Mouse (Mus musculus): Measurements from ENCODE around the gene Acsm5. TPM values are rescaled to one million over a fixed set of nuclear protein-coding genes. Genes with fewer than 3 reads are reported as not detected.

Acsm5 gene
- not detected in 2 replicates for polyA plus RNA-seq (2016; fragmentation: Nextera tagmentation; extraction: Ambion mirVana)

GRCm38 (mm10) chr7:119519163-119519562 lies at the start of gene Acsm5:
Acsm5 (plus strand) TSS chr7:119519463.
- no peak within 1 kb of the TSS for H3K9ac ChIP-seq (replicated peaks)
- H3K9me3 ChIP-seq: no peaks in the 10 kb centered on the region
- WGBS: 75% methylated on average over 5 of the region's 5 CpGs
- no peaks in the 10 kb centered on the region for H3K27me3 ChIP-seq
- H3K4me3 ChIP-seq (replicated peaks): no peak within 1 kb of the TSS
- no peak within 1 kb of the TSS for H3K4me2 ChIP-seq
- ATAC-seq (ENCODE audit: insufficient number of reproducible peaks, insufficient read depth, low FRiP score, low TSS enrichment, low read depth): no peak
- H3K27ac ChIP-seq: no peak within 1 kb of the TSS
- H3K4me1 ChIP-seq (replicated peaks): no peaks in the 10 kb centered on the region
- H3K36me3 ChIP-seq: no peaks in the 10 kb centered on the region

- H3K27me3 ChIP-seq: no peaks in the 10 kb centered on the region
- 0 out of 2 replicates have a peak, but pooled peaks have one; percentile 20 for ATAC-seq (ENCODE audit: insufficient number of reproducible peaks, insufficient read depth, low FRiP score, low TSS enrichment, low read depth)
- WGBS: 77% methylated on average over 33 of the region's 33 CpGs
- no peak overlapping the region for H3K4me2 ChIP-seq
- H3K4me1 ChIP-seq (replicated peaks): no peaks in the 10 kb centered on the region
- no peaks in the 10 kb centered on the region for H3K36me3 ChIP-seq
- no peak overlapping the region for H3K27ac ChIP-seq
- no peak overlapping the region for H3K9ac ChIP-seq (replicated peaks)
- no peaks in the 10 kb centered on the region for H3K9me3 ChIP-seq
- no peak overlapping the region for H3K4me3 ChIP-seq (replicated peaks)
These were observed 42.5 kb upstream of the Acsm5 start for GRCm38 (mm10) chr7:119476500-119477389.

- Histone ChIP-seq H3K9ac (replicated peaks) (no peak within 1 kb of the TSS), H3K36me3 (no peaks in the 10 kb centered on the region), H3K9me3 (no peaks in the 10 kb centered on the region), H3K27ac (no peak within 1 kb of the TSS), H3K4me2 (no peak within 1 kb of the TSS), H3K4me1 (replicated peaks) (no peaks in the 10 kb centered on the region), H3K4me3 (replicated peaks) (no peak within 1 kb of the TSS), H3K27me3 (no peaks in the 10 kb centered on the region)
- ATAC-seq (ENCODE audit: insufficient number of reproducible peaks, insufficient read depth, low FRiP score, low TSS enrichment, low read depth): no peak
These were observed 40.0 kb upstream of the Acsm5 start, which contains the start of gene Umod for GRCm38 (mm10) chr7:119479256-119479655. Umod (minus strand) TSS chr7:119479282.

GRCm38 (mm10) chr7:119484154-119484553 lies 35.1 kb upstream of the Acsm5 start:
- no peak overlapping the region for H3K9ac ChIP-seq (replicated peaks)
- ATAC-seq (ENCODE audit: insufficient number of reproducible peaks, insufficient read depth, low FRiP score, low TSS enrichment, low read depth): no peak
- no peaks in the 10 kb centered on the region for H3K9me3 ChIP-seq
- H3K27ac ChIP-seq: no peak overlapping the region
- WGBS: 84% methylated on average over 4 of the region's 4 CpGs
- no peak overlapping the region for H3K4me3 ChIP-seq (replicated peaks)
- H3K4me2 ChIP-seq: no peak overlapping the region
- no peaks in the 10 kb centered on the region for H3K36me3 ChIP-seq
- no peaks in the 10 kb centered on the region for H3K27me3 ChIP-seq
- H3K4me1 ChIP-seq (replicated peaks): no peaks in the 10 kb centered on the region

- H3K4me1 ChIP-seq (replicated peaks): no peaks in the 10 kb centered on the region
- no peak overlapping the region for H3K4me2 ChIP-seq
- no peak overlapping the region for H3K27ac ChIP-seq
- H3K36me3 ChIP-seq: no peaks in the 10 kb centered on the region
- no peaks in the 10 kb centered on the region for H3K27me3 ChIP-seq
- H3K9me3 ChIP-seq: no peaks in the 10 kb centered on the region
- no peak overlapping the region for H3K9ac ChIP-seq (replicated peaks)
- WGBS: 91% methylated on average over 5 of the region's 5 CpGs
- no peak for ATAC-seq (ENCODE audit: insufficient number of reproducible peaks, insufficient read depth, low FRiP score, low TSS enrichment, low read depth)
- no peak overlapping the region for H3K4me3 ChIP-seq (replicated peaks)
These were observed 32.6 kb upstream of the Acsm5 start for GRCm38 (mm10) chr7:119486683-119487082.

GRCm38 (mm10) chr7:119490041-119490780 lies 29.1 kb upstream of the Acsm5 start:
- Histone ChIP-seq H3K9me3 (no peaks in the 10 kb centered on the region), H3K27ac (no peak overlapping the region), H3K4me3 (replicated peaks) (no peak overlapping the region), H3K4me2 (no peak overlapping the region), H3K27me3 (no peaks in the 10 kb centered on the region), H3K4me1 (replicated peaks) (no peaks in the 10 kb centered on the region), H3K9ac (replicated peaks) (no peak overlapping the region), H3K36me3 (no peaks in the 10 kb centered on the region)
- no peak for ATAC-seq (ENCODE audit: insufficient number of reproducible peaks, insufficient read depth, low FRiP score, low TSS enrichment, low read depth)
- WGBS: 89% methylated on average over 4 of the region's 4 CpGs

GRCm38 (mm10) chr7:119511143-119511542 lies 8.1 kb upstream of the Acsm5 start:
- no peaks in the 10 kb centered on the region for H3K4me1 ChIP-seq (replicated peaks)
- 92% methylated on average over 4 of the region's 4 CpGs for WGBS
- H3K4me3 ChIP-seq (replicated peaks): no peak overlapping the region
- ATAC-seq (ENCODE audit: insufficient number of reproducible peaks, insufficient read depth, low FRiP score, low TSS enrichment, low read depth): no peak
- no peaks in the 10 kb centered on the region for H3K27me3 ChIP-seq
- no peak overlapping the region for H3K9ac ChIP-seq (replicated peaks)
- no peaks in the 10 kb centered on the region for H3K36me3 ChIP-seq
- no peak overlapping the region for H3K27ac ChIP-seq
- no peaks in the 10 kb centered on the region for H3K9me3 ChIP-seq
- H3K4me2 ChIP-seq: no peak overlapping the region

GRCm38 (mm10) chr7:119513056-119513455 lies 6.2 kb upstream of the Acsm5 start:
- Histone ChIP-seq H3K4me1 (replicated peaks) (no peaks in the 10 kb centered on the region), H3K27me3 (no peaks in the 10 kb centered on the region), H3K9ac (replicated peaks) (no peak overlapping the region), H3K9me3 (no peaks in the 10 kb centered on the region), H3K36me3 (no peaks in the 10 kb centered on the region), H3K27ac (no peak overlapping the region), H3K4me2 (no peak overlapping the region), H3K4me3 (replicated peaks) (no peak overlapping the region)
- no peak for ATAC-seq (ENCODE audit: insufficient number of reproducible peaks, insufficient read depth, low FRiP score, low TSS enrichment, low read depth)
- WGBS: 36% methylated on average over 7 of the region's 7 CpGs

- 70% methylated on average over 10 of the region's 10 CpGs for WGBS
- H3K4me2 ChIP-seq: no peak overlapping the region
- H3K9me3 ChIP-seq: no peaks in the 10 kb centered on the region
- ATAC-seq (ENCODE audit: insufficient number of reproducible peaks, insufficient read depth, low FRiP score, low TSS enrichment, low read depth): no peak
- H3K27ac ChIP-seq: no peak overlapping the region
- H3K9ac ChIP-seq (replicated peaks): no peak overlapping the region
- H3K27me3 ChIP-seq: no peaks in the 10 kb centered on the region
- H3K4me3 ChIP-seq (replicated peaks): no peak overlapping the region
- no peaks in the 10 kb centered on the region for H3K4me1 ChIP-seq (replicated peaks)
- no peaks in the 10 kb centered on the region for H3K36me3 ChIP-seq
These were observed 3.6 kb upstream of the Acsm5 start for GRCm38 (mm10) chr7:119515492-119516271.

- Histone ChIP-seq H3K27ac (no peak overlapping the region), H3K9me3 (no peaks in the 10 kb centered on the region), H3K27me3 (no peaks in the 10 kb centered on the region), H3K4me2 (no peak overlapping the region), H3K9ac (replicated peaks) (no peak overlapping the region), H3K36me3 (no peaks in the 10 kb centered on the region), H3K4me1 (replicated peaks) (no peaks in the 10 kb centered on the region), H3K4me3 (replicated peaks) (no peak overlapping the region)
- 87% methylated on average over 7 of the region's 7 CpGs for WGBS
- ATAC-seq (ENCODE audit: insufficient number of reproducible peaks, insufficient read depth, low FRiP score, low TSS enrichment, low read depth): no peak
These were observed 3.0 kb upstream of the Acsm5 start for GRCm38 (mm10) chr7:119516272-119516558.

- Histone ChIP-seq H3K27me3 (no peaks in the 10 kb centered on the region), H3K4me1 (replicated peaks) (no peaks in the 10 kb centered on the region), H3K9me3 (no peaks in the 10 kb centered on the region), H3K9ac (replicated peaks) (no peak overlapping the region), H3K27ac (no peak overlapping the region), H3K4me3 (replicated peaks) (no peak overlapping the region), H3K4me2 (no peak overlapping the region), H3K36me3 (no peaks in the 10 kb centered on the region)
- no peak; the same call in 1 of the 2 replicates for ATAC-seq (ENCODE audit: insufficient number of reproducible peaks, insufficient read depth, low FRiP score, low TSS enrichment, low read depth)
- 44% methylated on average over 5 of the region's 5 CpGs for WGBS
These were observed 391 bp downstream of the Acsm5 start for GRCm38 (mm10) chr7:119519654-119520053.
